Mouse (Mus musculus) mature B cell (primary cell): ENCODE measurements around the gene Ankrd52.

Source experiments
- in situ Hi-C: fragments of 300-500 bp; cut with MboI; formaldehyde crosslinking; loops from 2 replicates; pipeline ENCODE4 v1.14.3; 2019

Gene Ankrd52

DNA sequence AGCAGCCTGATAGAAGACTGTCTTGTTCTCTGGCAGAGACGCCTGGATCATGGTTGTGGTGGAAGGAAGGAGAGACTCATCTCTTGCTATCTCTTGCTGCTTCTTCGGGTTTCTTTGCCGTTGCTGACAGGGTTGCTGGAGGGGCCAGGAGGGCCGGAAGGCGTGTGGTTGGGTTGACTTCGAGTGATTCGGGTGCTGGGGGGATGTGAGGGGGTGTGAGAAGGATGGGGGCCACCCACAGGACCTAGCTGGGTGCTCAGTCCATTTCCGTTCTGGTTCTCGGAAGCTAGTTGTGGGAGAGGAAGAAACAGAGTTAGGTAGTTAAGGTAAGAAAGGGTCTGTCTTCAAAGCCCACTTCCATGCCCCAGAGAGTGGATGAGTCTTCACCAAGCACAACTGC lies 24.7 kb downstream of the Ankrd52 start:
- in situ Hi-C loops: no loop called here

DNA sequence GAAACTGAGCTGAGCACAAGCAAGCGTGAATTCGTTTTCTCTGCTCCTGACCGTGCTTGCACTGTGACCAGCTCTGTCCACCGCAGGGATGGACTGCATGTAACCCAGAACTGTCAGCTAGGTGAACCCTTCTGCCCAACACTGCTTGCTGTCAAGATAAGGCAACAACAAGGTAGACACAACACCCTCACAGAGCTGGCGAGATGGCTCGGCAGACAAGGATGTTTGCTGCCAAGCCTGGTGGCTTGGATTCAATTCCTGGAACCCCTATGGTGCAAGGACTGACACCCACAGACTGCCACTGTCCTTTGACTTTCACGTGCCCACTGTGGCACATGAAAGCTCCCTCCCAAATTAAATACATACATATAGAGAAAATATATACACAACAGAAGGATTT lies 27.0 kb downstream of the Ankrd52 start:
- in situ Hi-C loops: no loop called here

DNA sequence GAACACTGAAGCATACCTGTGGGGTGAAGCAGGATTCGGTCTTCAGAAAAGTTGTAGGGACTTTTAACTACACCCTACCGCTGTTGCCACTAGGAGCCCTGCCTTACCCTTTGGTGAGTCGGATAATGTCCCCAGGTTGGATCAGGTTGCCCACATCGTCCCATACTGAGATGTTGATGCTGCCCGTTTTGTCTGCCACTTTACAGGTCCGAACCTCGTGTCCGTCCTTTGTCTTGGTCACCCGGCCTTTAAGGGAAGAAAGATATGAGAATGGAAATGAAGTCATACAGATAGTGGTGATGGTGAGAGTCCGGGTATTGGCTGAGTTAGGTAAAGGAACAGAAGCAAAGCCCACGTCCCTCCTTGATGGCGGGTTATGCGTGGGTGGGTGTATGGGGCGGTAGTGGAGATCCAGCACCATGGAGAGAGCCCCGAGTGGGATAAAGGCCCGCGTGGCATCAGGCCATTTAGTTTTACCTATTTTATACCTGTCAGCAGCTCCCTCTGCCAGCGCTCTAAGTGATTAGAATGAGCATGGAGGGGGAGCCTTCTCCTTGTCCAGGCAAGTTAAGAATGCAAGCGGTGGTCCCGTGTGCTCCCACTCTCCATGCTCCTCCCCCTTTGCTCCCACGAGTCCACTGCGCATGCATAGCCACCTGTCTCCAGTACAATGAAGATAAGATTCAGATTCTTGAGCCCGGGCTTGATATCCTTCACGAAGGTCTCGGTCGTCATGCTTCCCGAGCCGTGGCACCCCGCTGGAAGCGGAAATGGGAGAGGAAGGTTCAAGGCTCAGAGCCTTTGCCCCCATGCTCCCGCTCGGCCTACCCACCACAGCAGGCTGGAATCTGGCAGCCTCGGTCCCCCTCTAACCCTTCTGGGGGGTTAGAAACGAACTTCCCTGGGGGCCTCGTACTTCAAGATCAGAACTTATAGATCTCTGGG lies 31.9 kb downstream of the Ankrd52 start:
- in situ Hi-C loops: loop anchor here (5.0 kb wide), 1 partner anchor 33 kb away; no protein-coding TSS in a partner anchor

DNA sequence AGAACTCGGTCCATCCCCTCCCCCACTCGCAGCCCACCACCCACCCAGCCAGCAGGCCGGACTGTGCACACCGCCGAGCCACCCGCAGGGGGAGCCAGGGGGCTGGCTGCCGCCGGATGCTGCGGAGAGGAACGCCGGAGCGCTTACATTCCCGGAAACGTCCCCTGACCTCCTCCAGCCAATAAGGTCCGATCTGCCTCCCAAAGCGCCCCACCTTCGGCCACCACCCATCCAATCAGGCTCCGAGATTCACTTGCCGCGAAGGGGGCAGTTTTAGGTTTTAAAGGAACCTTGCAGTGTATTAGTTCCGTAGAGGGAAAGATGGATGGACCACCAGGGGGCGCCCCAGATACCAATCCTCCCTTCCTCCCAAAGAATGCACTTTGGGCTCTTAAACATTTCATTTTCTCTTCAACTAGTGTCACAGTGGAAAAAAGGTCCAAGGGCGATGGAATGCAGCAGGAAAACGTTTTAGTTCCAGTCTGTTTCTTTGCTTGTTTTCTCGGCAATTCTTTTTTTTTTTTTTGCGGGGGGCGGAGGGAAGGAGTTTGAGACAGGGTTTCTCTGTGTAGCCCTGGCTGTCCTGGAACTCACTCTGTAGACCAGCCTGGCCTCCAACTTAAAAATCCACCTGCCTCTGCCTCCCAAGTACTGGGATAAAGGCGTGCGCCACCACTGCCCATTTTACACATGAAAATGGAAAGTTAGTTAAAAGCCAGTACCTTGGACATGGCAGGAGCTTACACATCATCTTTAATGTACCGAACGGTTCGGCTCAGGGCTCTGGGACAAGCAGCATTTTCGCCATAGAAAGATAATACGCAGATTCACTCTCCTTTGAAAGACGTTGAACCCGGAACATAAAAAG lies 33.0 kb downstream of the Ankrd52 start:
- in situ Hi-C loops: loop anchor here (5.0 kb wide), 1 partner anchor 32 kb away; no protein-coding TSS in a partner anchor

DNA sequence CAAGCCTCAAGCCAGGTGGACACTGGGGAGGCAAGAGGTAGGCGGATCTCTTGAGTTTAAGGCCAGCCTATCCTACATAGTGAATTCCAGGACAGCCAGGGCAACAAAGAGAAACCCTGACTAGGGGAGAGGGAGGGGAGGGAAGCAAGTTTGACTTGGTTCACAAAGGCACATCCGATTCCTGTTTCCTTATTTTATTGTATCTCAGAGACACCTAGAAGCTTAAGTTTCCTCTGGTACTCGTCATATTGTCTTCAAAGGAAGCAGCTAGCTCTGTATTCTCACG lies 33.6 kb downstream of the Ankrd52 start:
- in situ Hi-C loops: no loop called here

DNA sequence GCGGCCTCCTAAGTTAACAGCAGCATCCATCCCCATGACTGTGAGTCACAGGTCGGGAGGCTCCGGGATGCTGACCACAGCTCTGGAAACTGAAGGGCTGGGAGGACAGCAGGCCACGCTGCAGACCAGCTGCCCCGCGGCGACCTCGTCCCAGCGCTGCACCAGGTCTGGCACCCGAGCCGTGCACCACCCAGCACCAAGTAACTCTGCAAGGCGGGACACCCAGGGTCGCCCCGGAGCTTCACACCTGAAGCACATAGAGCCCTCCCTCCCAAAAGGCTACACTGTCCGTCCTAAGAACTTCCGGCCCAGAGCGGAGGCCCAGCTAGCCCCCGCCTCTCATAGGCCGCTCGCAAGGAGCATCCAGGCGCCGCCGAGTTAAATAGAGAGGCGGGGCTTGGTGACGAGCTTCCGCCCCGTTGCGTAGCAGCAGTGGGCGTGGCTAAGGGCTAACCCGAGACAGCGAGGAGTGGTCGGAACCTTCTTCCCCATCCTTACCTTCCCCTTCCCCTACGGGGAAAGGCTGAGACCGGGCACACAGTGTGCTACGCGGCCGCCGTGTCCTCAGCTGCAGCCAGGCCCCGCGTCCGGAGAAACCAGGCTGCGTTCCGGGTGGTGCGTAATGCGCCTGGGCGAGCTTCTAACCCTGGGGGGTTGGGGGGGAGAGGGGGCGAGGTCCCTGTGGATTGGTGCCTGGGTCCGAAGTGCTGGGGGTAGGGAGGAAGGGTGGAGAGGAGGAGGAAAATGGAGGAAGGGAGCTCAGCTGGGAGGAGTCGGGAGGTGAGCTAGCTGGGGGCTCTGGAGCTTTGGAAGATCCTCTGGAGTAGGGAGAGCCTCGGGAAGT lies 34.5 kb downstream of the Ankrd52 start, which contains the start of the genes Nabp2 and Rnf41:
Gene Nabp2, minus strand, starts transcription at position 282 of the 844 bp plus-strand sequence.
Gene Rnf41, plus strand, starts transcription at position 447 of the 844 bp plus-strand sequence.
- in situ Hi-C loops: no loop called here

DNA sequence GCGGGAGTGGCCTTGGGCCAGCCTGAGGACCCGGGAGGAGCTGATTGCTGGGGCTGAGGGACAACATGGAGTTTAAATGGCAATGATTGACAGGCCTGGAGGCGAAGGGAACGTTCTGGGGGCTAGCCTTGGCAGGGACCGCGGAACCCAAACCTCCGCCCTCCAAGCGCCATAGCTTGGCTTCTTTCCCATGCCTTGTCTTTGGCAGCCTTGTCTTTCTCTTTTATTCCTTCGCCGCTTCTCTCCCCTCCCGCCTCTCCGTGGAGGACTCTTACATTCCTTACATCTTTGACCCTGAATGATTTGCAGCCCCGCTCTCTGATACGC lies 35.1 kb downstream of the Ankrd52 start:
- in situ Hi-C loops: no loop called here

DNA sequence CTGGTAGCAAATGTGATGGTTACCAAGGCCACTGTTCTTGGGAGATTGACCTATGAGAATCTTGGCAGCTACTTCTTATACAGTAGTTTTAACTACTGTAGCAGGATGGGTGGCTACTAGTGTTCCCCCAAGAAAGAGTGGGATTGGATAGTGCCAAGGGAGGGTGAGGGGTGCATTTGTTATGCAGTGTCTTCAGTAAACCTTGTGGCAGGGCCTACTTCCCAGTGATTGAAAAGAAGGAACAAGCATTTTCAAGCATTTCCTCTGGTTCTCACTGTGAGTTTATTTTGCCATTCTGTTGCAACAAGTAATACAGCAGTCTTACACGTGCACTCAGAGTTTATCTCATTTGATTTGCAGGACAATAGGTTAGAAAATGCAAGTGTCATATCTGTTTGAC lies 35.6 kb downstream of the Ankrd52 start:
- in situ Hi-C loops: no loop called here

DNA sequence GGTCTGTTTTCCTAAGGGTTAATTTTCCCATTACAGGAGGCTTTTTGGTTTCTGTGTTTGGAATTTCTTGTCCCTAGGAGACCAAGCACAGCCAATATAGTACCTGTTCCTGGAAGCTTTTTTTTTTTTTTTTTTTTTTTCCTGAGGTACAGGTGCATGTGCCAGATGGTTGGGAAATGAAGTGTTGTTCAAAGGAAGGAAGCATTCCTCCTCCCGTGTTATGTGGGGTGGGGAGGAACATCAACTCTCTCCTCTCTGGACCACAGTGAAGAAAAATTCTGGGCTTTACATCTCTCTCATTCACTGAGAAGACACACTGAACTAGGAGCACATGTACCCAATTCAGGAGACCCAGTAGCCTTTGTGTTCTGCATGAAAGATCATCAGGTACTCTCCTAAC lies 36.2 kb downstream of the Ankrd52 start:
- in situ Hi-C loops: no loop called here

DNA sequence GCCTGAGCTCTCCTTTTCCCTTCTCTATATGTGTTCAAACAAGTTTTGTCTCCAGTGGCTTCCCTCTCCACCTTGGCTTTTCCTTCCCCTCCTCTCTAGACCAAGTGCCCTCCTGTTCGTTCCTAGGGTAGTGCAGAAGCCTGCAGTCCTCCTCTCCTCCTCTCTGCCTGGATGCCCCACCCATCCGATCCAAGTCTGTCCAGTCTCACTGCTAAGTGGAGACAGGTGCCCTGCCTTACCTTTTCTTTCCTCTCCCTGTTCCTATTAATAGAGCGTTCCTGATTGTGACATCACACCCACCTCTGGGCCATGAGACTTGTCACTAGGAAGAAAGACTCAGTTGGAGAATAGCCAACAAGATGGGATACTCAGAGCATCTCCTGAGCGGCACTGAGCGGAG lies 37.9 kb downstream of the Ankrd52 start:
- in situ Hi-C loops: no loop called here

DNA sequence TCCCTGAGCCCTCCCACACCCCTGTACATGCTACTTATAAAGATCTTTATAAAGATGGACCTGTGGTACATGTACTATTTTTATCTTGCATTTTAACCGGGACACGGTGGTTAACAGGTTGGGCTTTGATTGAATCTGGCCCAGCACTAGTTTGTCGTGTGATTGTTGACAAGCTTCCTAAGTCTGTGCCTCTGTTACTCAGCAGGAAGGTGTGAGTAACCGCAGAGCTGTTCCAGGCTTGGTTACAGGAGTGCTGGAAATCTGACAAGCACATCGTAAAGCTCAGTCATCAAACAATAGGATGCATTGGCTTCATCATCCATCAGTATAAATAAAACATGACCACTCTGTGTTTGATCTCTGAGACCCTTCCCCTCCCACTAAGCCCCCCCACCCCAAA lies 45.5 kb downstream of the Ankrd52 start:
- in situ Hi-C loops: no loop called here

DNA sequence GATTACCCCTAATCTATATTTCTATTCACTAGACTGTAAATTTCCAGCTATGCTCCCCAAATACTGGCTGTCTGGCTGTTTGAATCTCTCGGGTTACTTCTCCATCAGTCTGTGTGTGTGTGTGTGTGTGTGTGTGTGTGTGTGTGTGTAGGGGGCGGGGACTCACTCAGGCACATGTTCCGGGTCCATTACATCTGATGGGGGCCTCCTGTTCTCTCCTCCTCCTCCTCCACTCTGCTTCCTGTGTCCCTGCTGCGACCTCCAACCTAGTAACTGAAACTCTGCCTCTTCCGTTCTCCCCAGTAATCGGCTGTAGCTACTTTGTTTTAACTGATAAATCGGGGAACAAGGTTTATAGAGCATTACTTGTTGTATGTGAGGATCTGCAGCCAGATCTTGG lies 47.7 kb downstream of the Ankrd52 start:
- in situ Hi-C loops: no loop called here

DNA sequence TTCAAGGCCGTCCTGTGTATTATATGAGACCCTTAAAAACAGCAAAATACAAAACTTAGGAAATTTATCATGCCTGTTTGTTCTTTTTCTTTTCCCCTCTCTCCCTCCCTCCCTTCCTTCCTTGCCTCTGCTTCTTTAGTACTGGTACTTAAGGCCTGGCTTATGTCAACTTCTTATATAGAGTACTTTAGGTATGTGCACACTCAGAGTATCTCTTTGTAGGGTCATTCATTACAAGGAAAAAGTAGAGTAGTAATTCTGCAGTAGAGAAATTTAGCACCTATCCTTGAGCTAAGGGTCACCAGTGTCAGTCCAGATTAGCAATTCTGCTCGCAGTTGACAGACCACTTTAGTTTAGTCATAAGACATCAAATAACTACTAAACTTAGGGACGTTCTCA lies 48.3 kb downstream of the Ankrd52 start:
- in situ Hi-C loops: no loop called here

DNA sequence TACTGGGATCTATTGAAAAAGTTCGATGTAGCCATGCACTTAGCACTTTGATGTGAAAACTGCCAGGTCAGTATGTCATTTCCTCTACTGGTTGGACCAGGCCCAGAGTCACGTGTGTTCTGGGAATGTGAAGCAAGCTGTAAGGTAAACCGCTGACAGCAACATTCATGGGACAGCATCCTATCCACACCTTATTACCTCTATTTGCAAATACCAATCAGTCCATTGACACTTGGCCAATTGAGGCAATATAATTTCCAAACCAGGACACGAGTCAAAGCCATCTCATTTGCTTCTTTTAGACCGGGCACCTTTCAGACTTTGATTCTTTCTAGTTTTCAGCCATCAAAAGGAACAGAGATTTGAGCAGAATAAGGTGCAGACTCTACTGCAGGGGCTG lies 52.1 kb downstream of the Ankrd52 start:
- in situ Hi-C loops: no loop called here

DNA sequence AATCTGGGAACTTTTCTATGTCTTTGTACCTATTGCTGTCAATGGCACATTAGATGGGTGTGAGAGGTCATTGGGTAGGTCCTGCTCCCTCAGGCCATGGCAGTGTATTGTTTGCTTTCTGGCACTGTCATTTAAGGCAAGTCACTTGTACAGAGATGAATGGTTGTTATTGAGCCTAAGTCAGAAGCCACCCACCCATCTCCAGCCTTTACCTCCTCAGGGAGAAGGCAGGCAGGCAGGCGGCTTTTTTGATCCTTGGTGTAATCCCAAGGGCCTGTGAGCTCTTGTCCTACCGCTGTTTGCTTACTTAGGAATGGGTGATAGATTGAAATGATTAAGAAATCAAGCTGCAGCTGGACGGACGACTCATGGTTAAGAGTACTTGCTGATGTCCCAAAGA lies 52.5 kb downstream of the Ankrd52 start:
- in situ Hi-C loops: no loop called here

DNA sequence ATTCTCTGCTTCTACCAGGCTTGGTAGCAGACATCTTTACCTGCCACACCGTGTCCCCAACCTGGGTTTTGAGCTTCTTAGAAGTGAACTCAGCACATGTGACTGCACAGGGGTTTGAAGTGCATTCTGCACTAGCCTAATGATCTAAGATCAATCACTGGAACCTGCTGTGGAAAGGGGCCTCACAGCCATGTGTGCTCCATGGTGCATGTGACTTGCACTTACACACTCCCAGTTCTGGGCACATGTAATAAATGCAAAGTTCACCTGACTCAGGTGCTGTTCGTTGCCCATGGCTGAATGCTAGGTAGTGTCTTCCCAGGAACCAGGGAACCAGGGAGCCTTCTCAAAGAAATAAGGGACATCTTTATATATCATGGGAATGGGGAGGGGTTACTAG lies 56.5 kb downstream of the Ankrd52 start:
- in situ Hi-C loops: no loop called here

DNA sequence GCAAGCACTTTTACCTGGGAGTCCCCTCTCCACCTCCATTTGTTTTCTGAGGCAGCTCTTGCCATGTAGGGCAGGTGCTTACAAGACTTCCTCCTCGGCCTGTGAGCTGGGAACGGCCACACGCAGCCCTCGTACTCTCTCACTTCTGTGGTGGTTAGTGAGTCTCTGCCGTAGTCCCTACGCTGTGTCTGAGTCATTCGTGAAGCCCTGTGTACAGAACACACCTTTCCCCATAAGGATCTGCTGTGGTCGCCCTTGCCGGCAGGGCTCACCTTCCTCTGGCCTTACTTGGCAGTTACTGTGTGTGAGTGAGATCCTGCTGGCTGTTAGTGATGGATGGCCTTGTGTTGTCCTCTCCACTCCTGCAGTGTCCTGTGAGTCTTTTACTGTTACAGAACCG lies 57.8 kb downstream of the Ankrd52 start:
- in situ Hi-C loops: no loop called here

DNA sequence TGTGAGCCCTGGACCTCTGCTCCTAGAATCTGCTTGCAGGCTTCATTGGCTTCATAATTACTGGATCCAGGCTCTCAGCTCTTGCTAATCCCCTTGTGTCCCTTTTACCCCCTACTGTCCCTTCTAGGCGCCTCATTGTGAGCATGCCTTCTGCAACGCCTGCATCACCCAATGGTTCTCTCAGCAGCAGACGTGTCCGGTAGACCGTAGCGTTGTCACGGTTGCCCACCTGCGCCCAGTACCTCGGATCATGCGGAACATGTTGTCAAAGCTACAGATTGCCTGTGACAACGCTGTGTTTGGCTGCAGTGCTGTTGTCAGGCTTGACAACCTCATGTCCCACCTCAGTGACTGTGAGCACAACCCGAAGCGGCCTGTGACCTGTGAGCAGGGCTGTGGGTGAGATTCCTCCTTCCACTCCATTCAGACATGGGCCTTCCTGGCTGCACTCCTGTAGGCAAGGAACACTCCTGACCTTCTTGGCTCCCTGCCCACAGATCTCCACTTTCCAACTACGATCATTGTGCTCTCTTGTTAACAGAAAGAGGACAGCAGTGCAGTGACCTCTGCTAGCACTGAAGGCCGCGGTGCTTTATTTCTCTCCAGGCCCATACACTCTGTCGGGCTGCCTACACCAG lies 58.4 kb downstream of the Ankrd52 start:
- in situ Hi-C loops: no loop called here

DNA sequence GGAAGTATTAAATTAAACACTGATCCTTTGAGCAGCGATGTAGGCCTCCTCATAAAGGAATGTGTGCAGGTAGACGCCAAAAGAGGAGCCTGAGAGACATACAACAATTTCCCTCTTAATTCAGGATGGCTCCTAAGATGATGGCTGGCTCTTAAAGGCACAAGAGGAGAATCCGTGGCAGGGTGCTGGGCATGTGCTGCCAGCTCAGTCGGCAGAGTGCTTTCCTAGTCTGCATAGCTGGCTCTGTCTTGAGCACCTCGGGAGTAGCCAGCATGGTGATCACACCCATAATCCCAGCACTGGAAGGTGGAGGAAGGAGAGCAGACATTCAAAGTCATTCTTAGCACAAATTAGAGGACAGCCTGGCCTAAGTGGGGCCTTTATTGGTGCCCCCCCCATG lies 59.0 kb downstream of the Ankrd52 start:
- in situ Hi-C loops: no loop called here

DNA sequence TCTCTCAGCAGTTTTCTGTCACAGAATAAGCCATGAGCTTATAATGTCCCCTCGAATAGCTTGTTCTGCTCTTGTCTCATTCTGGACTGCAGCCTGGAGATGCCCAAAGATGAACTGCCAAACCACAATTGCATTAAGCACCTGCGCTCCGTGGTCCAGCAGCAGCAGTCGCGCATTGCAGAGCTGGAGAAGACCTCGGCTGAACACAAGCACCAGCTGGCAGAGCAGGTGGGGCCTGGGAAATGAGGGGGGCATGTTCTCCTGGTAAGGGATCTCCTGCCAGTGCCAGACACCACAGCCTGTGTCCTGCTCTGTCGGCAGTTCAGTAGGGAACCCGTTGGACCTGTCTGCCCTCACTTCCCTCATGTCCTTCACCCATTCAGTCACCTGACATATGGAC lies 59.5 kb downstream of the Ankrd52 start:
- in situ Hi-C loops: no loop called here

DNA sequence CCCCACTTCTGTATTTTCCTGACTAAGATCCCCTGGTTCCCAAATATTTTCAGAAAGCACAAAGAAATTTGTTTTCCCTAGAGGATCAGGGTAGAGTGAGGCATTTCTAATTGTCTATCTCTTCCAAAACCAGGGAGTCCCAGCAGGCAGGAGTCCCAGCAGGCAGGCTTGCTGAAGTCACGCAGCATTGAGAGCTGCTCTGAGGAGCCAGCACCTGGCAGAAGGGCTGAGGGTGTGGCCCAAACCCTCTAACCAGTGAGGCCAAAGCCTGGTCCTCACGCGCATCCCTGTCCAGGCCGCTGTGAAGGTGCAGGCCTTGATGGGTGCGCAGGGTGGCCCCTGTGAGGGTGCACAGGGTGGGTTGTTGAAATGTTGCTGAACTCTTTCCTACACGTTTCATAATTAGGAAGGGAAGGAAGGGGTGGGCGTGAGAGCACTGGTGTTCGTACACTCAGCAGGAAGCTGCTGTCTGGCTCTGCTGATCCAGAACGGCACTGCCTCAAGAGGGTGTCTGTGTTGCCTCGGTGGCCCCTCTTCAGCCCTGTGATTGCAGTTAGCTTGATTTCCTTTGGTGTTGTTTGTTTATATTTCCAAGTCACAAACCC lies 61.9 kb downstream of the Ankrd52 start:
- in situ Hi-C loops: no loop called here
